Mouse (Mus musculus): ENCODE results near the gene Gm8439. TPM values are rescaled to one million over a fixed set of nuclear protein-coding genes. Genes with fewer than 3 reads are reported as not detected.

The Gm8439 gene
- not detected in 2 replicates for polyA plus RNA-seq (2015; fragmentation: Nextera tagmentation; extraction: Ambion mirVana)

DNA sequence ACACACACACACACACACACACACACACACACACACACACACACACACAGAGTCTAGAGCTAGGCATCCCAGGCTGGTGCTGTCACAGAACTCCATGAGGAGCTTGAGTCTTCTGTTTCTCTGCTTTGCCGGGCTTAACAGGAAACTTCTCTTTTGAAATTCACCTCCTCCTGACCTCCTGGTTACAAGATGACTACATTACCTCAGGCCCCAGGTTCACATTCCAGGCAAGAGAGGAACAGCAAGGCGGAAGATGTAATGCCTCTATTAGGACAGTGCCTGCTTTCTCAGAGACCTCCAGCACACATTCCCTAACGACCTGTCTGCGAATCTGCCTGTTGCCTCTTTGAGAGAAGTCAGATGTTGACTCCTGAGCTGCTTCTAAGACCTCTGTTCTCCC lies at the start of gene Gm8439:
Gene Gm8439 (plus strand): TSS at position 301 of the 400 bp plus-strand sequence.

DNA sequence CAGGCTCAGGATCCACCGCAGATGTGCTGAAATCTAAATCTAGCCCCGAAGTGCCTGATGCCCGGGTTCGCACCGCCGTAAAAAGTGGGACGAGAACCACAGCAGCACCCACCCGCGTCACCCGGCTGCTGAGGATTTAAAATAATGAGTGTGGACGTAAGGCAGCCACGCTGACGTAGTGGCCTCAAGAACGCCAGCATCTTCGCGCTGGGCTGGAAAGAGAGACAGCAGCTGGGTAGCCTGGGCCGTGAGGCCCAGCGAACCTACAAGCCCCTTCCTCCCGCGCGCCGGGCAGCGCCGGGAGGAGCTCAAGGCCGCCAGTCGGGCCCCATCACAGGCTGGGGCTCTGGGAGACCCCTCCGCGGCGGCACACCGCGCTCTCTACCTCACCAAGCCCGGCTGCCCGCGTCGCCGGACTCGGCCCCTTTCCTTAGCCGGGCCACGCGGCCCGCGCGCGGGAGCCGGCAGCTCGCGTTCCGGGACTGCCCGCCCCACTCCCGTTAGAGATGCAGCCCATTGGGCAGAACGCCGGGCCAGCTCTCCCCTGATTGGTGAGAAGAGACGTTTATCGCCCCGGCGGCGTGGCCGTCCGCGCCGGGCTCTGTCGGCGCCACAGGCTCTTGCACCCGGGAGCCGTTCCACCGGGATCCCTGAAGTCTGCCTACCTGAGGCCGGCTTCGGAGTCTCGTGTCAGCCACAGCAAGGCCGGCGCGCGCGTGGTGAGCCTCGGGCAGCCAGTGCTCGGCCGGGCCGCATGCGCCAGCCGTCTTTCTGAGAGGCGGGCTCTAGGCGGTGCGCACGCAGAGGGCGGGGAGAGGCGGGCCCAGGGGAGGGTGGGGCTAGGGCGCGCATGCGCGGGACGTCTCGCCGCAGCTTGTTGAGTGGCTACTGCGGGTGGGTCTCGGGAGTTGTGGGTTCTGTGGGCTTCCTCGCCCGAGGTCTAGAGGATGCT lies 18.8 kb upstream of the Gm8439 start, which contains the start of gene Ctps:
Gene Ctps (minus strand): TSS at position 791 of the 952 bp plus-strand sequence.

Other genes with a start within 250 kb of the Gm8439 start
- gene Scmh1, start 183.5 kb upstream of the Gm8439 start, polyA plus RNA-seq (2015; fragmentation: Nextera tagmentation; extraction: Ambion mirVana), result 33.8 and 43.8 TPM in 2 replicates
- gene Slfnl1, start 56.5 kb upstream of the Gm8439 start, polyA plus RNA-seq (2015; fragmentation: Nextera tagmentation; extraction: Ambion mirVana), result not detected in 2 replicates
- gene Ctps, start 18.5 kb upstream of the Gm8439 start, polyA plus RNA-seq (2015; fragmentation: Nextera tagmentation; extraction: Ambion mirVana), result 93.6 and 129 TPM in 2 replicates
- 12.7 TPM in 2 replicates for gene Cited4, start 77.8 kb downstream of the Gm8439 start, polyA plus RNA-seq (2015; fragmentation: Nextera tagmentation; extraction: Ambion mirVana)
- 8.4 and 9.6 TPM in 2 replicates for gene Kcnq4, start 159.9 kb downstream of the Gm8439 start, polyA plus RNA-seq (2015; fragmentation: Nextera tagmentation; extraction: Ambion mirVana)
- 48.5 and 52.2 TPM in 2 replicates for gene Nfyc, start 242.8 kb downstream of the Gm8439 start, polyA plus RNA-seq (2015; fragmentation: Nextera tagmentation; extraction: Ambion mirVana)

Data from urinary bladder, postnatal 0 days (tissue).